Mouse (Mus musculus): ENCODE data around the gene Zcchc9.

The Zcchc9 gene

DNA sequence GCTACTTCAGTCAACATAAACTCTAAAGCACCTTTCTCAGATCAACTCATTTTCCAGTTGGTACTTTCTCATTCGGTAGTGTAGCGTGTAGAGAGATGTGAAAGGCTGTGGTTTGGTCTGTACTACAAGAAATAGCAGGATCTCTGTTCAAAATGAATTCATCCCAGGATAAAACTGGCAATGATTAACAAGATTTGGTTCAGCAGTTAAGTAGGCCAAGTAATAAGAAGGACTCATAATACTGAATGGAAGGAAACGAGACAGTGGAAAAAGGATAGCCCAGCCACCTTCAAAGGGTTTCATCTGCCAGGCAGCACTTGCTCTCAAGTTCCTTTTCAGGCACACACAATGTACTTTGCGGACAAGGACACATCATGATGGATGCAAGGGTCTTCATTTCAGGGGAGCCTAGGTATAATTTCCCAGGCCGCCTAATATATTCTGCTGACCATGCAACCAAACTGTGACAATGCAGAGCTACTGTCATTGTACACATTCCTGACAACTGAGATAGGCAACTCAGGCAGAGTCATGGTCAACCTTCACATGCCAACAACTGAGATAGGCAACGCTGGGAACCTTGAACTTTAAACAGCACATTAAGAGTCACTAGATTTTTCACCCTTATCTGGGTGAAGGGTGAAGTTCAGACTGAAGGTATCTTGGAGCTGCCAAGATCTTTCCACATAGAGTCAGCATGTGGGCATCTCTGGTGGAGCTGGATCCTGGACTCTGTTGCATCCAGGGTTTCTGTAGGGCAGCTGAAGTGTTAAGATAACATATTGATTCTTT, 45.7 kb downstream of the Zcchc9 start:
- no peak for DNase-seq (ENCODE audit: low spot score)

DNA sequence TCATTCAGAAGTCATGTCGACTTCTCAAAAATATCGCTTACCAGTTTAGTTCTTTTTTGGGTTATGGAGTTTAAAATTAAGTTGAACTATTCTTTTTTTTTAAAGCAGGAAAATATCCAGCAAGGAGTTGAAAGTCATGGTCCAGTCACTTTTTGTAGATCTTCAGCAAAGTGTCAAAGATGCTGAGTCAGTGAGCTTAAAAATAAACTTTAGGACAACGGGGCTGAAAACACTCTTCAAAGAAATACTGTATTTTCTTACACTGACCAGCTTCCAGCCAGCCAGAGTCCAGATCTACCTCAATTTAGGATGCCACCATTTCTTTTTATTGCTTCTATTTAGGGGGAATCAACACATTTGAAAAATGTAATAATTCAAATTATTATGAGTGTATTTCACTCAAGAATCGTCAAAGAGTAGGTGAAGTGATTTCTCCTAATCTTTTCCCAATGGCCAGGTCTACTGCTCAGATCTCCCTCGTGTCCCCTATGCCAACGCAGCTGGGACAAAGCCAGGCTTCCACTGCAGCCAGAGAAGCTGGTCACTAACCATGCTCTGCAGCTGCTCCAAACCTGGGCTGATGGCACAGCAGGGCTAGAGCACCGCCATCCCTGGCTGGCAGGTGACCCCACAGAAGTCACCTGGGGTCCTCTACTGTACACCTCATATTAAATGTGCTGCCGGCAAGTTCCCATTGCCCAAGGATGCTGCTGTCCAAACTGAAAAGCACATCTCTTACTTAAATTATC, 47.0 kb downstream of the Zcchc9 start:
- no peak for DNase-seq (ENCODE audit: low spot score)

DNA sequence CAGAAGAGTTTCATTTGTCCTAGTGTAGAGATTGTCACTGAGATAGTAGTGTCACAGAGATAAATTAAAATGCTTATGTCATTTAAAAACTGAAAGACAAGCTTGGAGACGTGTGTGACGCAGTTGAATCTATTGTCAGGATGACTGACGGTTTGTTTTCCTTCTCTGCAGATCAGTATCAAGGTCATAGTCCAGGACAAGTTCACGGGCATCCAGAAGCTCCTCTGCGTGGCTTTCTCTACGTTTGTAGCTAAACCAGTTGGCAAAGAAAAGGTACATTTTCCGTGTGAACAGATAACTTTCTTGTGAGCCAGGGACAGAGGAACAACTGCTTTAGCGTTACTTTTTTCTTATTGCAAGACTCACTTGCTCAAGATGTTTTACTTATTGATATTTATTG, 47.7 kb downstream of the Zcchc9 start:
- no peak for DNase-seq (ENCODE audit: low spot score)

DNA sequence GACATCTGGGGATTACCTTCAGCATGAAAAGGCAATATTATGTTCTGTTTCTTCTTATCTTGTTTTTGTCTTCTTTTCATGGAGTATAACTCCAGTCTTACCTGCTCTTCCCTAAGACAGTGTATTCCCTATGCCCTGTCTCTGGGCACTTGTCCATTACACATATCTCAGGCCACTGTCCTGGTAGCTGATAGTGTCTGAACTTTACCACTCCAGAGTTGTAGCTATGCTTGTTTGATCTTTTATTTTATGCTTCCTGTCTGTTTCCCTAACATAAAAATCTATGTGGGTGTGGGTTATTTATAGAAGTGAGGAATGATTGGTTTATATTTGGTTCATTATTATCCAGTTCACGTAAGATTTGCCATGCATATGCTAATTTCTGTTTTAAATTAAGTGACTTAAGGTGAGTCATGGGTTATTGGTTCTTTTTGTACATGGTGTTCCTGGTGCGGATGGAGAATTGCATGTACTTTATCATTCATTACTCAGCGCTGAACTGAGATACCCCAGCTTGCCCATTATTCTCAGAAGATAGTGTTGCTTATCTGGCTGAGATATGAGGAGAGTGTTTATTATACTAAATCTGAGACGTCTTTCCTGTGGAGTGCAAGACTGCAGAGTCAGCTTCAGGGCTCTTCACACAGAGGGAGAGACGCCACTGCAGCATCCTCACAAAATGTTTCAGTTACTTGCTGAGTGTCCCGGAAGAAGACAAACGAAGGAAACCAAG, 49.0 kb downstream of the Zcchc9 start:
- no peak for DNase-seq (ENCODE audit: low spot score)

DNA sequence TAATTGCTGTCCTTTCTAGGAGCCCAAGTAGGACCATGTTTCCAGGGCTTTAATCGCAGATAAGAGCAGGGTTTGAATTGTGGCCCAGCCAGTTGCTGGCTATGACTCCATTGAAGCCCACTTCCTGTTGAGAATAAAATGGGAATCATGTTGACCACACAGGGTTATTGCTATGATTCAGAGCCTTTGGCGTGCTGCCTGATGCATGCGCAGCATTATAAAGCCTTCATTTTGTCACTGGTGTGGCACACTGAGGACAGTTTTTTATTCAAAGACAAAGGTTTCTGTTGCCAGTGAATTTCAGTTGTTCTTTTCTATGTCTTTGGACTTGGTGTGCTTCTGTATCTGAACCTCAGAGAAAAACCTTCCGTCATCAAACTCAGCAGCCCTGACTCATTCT, 51.3 kb downstream of the Zcchc9 start:
- no peak for DNase-seq (ENCODE audit: low spot score)

DNA sequence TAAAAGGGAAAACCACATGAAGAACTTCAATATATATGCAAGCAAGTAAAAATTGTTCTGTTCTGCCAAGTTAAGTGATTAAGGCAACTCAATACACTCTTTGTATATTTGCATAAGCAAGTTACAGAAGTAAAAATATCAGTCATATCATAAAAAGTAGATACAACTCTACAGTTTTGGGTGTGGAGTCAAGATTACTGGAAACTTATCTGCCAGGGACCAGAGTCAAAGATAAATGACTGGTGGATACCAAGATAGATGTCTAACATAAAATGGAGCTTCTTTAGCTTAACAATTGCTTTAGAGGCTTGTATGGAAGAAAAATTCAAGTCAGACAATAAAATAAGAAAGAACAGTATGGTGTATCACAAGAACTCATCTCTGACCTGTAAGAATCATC, 52.7 kb downstream of the Zcchc9 start:
- no peak for DNase-seq (ENCODE audit: low spot score)

DNA sequence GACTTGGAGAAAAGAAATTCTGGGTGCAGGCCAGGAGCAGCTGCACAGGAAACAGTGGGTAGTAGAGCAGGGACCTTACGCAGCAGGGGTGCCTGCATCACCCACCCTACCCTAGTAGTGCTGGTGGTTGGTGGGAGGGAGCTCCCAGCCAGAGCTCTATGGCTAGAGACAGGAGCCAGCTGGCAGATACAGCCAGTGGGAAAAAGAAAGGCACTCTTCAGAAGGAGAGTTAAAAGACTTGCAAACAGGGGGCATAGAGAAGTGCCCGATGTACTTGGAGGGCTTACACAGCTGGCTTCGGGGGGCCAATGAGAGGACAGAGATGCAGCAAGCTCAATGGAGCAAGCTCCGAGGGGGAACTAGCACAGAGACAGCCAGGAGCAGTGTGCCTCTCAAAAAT, 53.8 kb downstream of the Zcchc9 start:
- no peak for DNase-seq (ENCODE audit: low spot score)

DNA sequence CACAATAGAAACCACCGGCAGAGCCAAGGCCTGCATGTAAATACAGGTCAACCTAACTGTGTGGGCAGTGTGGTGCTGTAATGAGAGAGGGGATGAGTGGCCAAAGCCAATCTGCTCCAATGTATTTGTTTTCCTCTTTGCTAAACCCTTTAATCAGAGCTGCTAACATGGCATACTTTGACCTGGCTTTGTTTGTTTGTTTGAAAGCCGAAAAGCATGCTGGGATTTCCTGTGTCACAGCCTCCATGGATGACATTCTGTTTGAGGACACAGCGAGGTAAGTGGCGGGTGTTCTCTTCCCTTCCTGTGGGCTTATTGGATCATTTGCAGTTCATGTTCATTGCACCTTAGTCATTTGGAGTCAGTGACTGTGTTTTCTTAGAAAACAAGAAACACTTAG, 57.5 kb downstream of the Zcchc9 start:
- DNase-seq (ENCODE audit: low spot score), result no peak

DNA sequence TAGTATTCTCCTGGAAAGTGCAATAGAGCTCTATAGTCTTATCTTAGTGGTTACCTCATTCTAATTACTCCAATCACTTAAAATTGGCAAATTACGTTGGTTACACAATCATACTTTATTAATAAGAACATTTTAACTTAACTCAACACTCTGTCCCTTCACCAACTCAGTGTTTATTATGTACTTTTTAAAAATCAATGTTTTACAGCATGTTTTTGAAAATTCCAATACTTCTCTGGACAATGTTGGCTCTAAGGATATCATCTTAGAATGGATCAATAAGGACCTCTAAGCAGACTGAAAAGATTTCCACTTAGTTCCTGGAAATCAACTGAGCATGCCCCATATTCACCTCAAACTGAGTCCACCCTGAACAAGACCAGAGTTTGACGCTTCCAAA, 59.1 kb downstream of the Zcchc9 start:
- no peak for DNase-seq (ENCODE audit: low spot score)

Measured in layer of hippocampus, adult 11-12 months (tissue).